Mouse (Mus musculus): Measurements from ENCODE around the gene Defa28. TPM values are rescaled to one million over a fixed set of nuclear protein-coding genes. Genes with fewer than 3 reads are reported as not detected.
"Not testable (repeated sequence)": the region's sequence is repeated elsewhere in the genome, so short reads cannot be mapped to it uniquely, and the experiment has no call there.

The Defa28 gene
- polyA plus RNA-seq (2011; ENCODE audit: insufficient read length, low read depth, missing spikeins), result not detected in 2 replicates

- not testable (repeated sequence) for H3K4me1 ChIP-seq (ENCODE audit: control insufficient read depth, insufficient read depth, low read length); H3K27ac ChIP-seq (ENCODE audit: insufficient read depth, low read length); H3K4me3 ChIP-seq (ENCODE audit: insufficient read depth, low read length)
Measured at GRCm38 (mm10) chr8:21582706-21583105, at the start of gene Defa28. Gene Defa28, plus strand, starts transcription at chr8:21583006.

- not testable (repeated sequence) for H3K4me1 ChIP-seq (ENCODE audit: control insufficient read depth, insufficient read depth, low read length); H3K4me3 ChIP-seq (ENCODE audit: insufficient read depth, low read length); H3K27ac ChIP-seq (ENCODE audit: insufficient read depth, low read length)
Measured at GRCm38 (mm10) chr8:21565086-21565485, 17.7 kb upstream of the Defa28 start, which contains the start of gene Defa37. Gene Defa37, plus strand, starts transcription at chr8:21565386.

DNA sequence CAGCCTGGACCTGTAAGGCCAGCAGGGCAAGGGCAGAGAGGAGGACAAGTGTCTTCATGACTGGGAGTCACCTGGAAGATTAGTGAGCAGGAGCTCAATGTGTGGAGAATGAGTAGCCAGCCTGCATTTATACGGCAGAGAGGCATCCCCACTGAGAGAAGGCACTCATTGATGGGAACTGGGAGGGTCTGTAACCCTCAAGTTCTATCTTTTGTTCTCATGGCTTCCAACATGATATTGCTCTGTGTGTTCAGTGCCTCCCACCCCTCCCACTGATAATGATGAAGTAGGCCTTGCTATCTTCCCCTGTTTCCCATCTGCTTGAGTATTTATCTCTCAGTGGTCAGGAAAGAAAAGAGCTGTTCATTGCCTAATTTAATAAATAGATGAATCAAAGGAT, 11.6 kb downstream of the Defa28 start, which contains the start of gene Gm7861:
TSS of gene Gm7861 (minus strand) at position 101 of the 400 bp plus-strand sequence.
- H3K27ac ChIP-seq (ENCODE audit: insufficient read depth, low read length); H3K4me3 ChIP-seq (ENCODE audit: insufficient read depth, low read length); H3K4me1 ChIP-seq (ENCODE audit: control insufficient read depth, insufficient read depth, low read length): not testable (repeated sequence)

- H3K27ac ChIP-seq (ENCODE audit: insufficient read depth, low read length); H3K4me3 ChIP-seq (ENCODE audit: insufficient read depth, low read length); H3K4me1 ChIP-seq (ENCODE audit: control insufficient read depth, insufficient read depth, low read length): not testable (repeated sequence)
Measured at GRCm38 (mm10) chr8:21617883-21618282, 35.1 kb downstream of the Defa28 start, which contains the start of gene Defa26. Gene Defa26, plus strand, starts transcription at chr8:21618183.

Other genes with a start within 250 kb of the Defa28 start
- not detected in 2 replicates for gene Defa2, start 204.5 kb upstream of the Defa28 start, polyA plus RNA-seq (2011; ENCODE audit: insufficient read length, low read depth, missing spikeins)
- gene Defa33, start 191.2 kb upstream of the Defa28 start, polyA plus RNA-seq (2011; ENCODE audit: insufficient read length, low read depth, missing spikeins), result not detected in 2 replicates
- gene Defa36, start 155.6 kb upstream of the Defa28 start, polyA plus RNA-seq (2011; ENCODE audit: insufficient read length, low read depth, missing spikeins), result not detected in 2 replicates
- not detected in 2 replicates for gene Gm7849, start 126.4 kb upstream of the Defa28 start, polyA plus RNA-seq (2011; ENCODE audit: insufficient read length, low read depth, missing spikeins)
- not detected in 2 replicates for gene Defa20, start 73.7 kb upstream of the Defa28 start, polyA plus RNA-seq (2011; ENCODE audit: insufficient read length, low read depth, missing spikeins)
- gene Defa32, start 54.0 kb upstream of the Defa28 start, polyA plus RNA-seq (2011; ENCODE audit: insufficient read length, low read depth, missing spikeins), result not detected in 2 replicates
- not detected in 2 replicates for gene Defa37, start 17.6 kb upstream of the Defa28 start, polyA plus RNA-seq (2011; ENCODE audit: insufficient read length, low read depth, missing spikeins)
- not detected in 2 replicates for gene Gm7861, start 11.5 kb downstream of the Defa28 start, polyA plus RNA-seq (2011; ENCODE audit: insufficient read length, low read depth, missing spikeins)
- not detected in 2 replicates for gene Defa26, start 35.2 kb downstream of the Defa28 start, polyA plus RNA-seq (2011; ENCODE audit: insufficient read length, low read depth, missing spikeins)
- not detected in 2 replicates for gene Defa17, start 72.8 kb downstream of the Defa28 start, polyA plus RNA-seq (2011; ENCODE audit: insufficient read length, low read depth, missing spikeins)
- gene Defa34, start 82.8 kb downstream of the Defa28 start, polyA plus RNA-seq (2011; ENCODE audit: insufficient read length, low read depth, missing spikeins), result not detected in 2 replicates
- not detected in 2 replicates for gene AY761184, start 120.6 kb downstream of the Defa28 start, polyA plus RNA-seq (2011; ENCODE audit: insufficient read length, low read depth, missing spikeins)
- not detected in 2 replicates for gene Defa24, start 151.5 kb downstream of the Defa28 start, polyA plus RNA-seq (2011; ENCODE audit: insufficient read length, low read depth, missing spikeins)
- gene Defb50, start 240.5 kb downstream of the Defa28 start, polyA plus RNA-seq (2011; ENCODE audit: insufficient read length, low read depth, missing spikeins), result not detected in 2 replicates

All from embryonic fibroblast, embryonic 13.5 days (primary cell).